Mouse (Mus musculus) heart, embryonic 15.5 days (tissue): ENCODE data around the gene Fam3b. TPM values are rescaled to one million over a fixed set of nuclear protein-coding genes. Genes with fewer than 3 reads are reported as not detected.

Experiments used
- ATAC-seq: fragments of 200-750 bp; cut with Nextera tagmentation; replicated peaks from 2 replicates; pipeline ENCODE4 v1.8.0; 2017; ENCODE audit warnings: low read depth, moderate TSS enrichment; ENCODE audit not compliant: insufficient number of reproducible peaks, insufficient read depth, low FRiP score
- H3K27ac ChIP-seq: fragments of 300-500 bp; sonication (generic); 2 replicates; pipeline ENCODE4 v1.5.1; 2015; ENCODE audit warnings: mild to moderate bottlenecking, inconsistent platforms
- H3K27me3 ChIP-seq: fragments of 300-500 bp; sonication (generic); 2 replicates; pipeline ENCODE4 v1.6.1; 2015; ENCODE audit warnings: inconsistent platforms
- H3K36me3 ChIP-seq: fragments of 300-500 bp; sonication (generic); 2 replicates; pipeline ENCODE4 v1.6.1; 2015; ENCODE audit warnings: mild to moderate bottlenecking, inconsistent platforms
- H3K4me1 ChIP-seq: fragments of 300-500 bp; sonication (generic); replicated peaks from 2 replicates; pipeline ENCODE4 v1.6.1; 2015; ENCODE audit warnings: inconsistent platforms
- H3K4me2 ChIP-seq: fragments of 300-500 bp; sonication (generic); 2 replicates; pipeline ENCODE4 v1.6.1; 2015; ENCODE audit warnings: inconsistent platforms, mild to moderate bottlenecking, moderate library complexity
- H3K4me3 ChIP-seq: fragments of 300-500 bp; sonication (generic); 2 replicates; pipeline ENCODE4 v1.5.1; 2015; ENCODE audit warnings: mild to moderate bottlenecking, inconsistent platforms
- H3K9ac ChIP-seq: fragments of 300-500 bp; sonication (generic); 2 replicates; pipeline ENCODE4 v1.6.1; 2015; ENCODE audit warnings: mild to moderate bottlenecking, inconsistent platforms
- H3K9me3 ChIP-seq: fragments of 300-500 bp; sonication (generic); replicated peaks from 2 replicates; pipeline ENCODE4 v1.6.1; 2016; ENCODE audit warnings: inconsistent platforms
- WGBS: fragments of 180-500 bp; shearing (Covaris S2); methylation state at CpG from one replicate; pipeline ENCODE4 v1.1.7; 2015; ENCODE audit warnings: mixed read lengths; 5-methylcytosine and 5-hydroxymethylcytosine counted together
- polyA plus RNA-seq: library from polyadenylated mRNA; unstranded; fragments of >200 nt; fragmentation: Nextera tagmentation; extraction: Ambion mirVana; gene quantifications from 2 replicates; pipeline ENCODE4 v1.2.1, GENCODE M21; 2015

The Fam3b gene
- polyA plus RNA-seq, 1 experiment from 2014 or later, result not detected

- Histone ChIP-seq H3K9ac (no peak overlapping the region), H3K27ac (no peak overlapping the region), H3K4me2 (no peak overlapping the region), H3K4me1 (no peaks in the 10 kb centered on the region), H3K4me3 (no peak overlapping the region), H3K36me3 (no peaks in the 10 kb centered on the region), H3K9me3 (no peaks in the 10 kb centered on the region), H3K27me3 (no peaks in the 10 kb centered on the region)
- ATAC-seq, result no peak
- WGBS, result 69% methylated on average over 3 of the region's 3 CpGs
Measured at GRCm38 (mm10) chr16:97516341-97516740, 1.7 kb upstream of the Fam3b start.

GRCm38 (mm10) chr16:97512347-97512751 lies 2.3 kb downstream of the Fam3b start:
- no peak overlapping the region for H3K4me3 ChIP-seq
- H3K9me3 ChIP-seq, result no peaks in the 10 kb centered on the region
- ATAC-seq, result peak; percentile 26; the same call in 1 of the 2 replicates
- H3K36me3 ChIP-seq, result no peaks in the 10 kb centered on the region
- no peak overlapping the region for H3K4me2 ChIP-seq
- H3K27ac ChIP-seq, result no peak overlapping the region
- no peak overlapping the region for H3K9ac ChIP-seq
- H3K4me1 ChIP-seq, result 0 out of 2 replicates have a peak, but pooled peaks cover 4% of the 10 kb centered on the region
- no peaks in the 10 kb centered on the region for H3K27me3 ChIP-seq
- 87% methylated on average over 12 of the region's 12 CpGs for WGBS

DNA sequence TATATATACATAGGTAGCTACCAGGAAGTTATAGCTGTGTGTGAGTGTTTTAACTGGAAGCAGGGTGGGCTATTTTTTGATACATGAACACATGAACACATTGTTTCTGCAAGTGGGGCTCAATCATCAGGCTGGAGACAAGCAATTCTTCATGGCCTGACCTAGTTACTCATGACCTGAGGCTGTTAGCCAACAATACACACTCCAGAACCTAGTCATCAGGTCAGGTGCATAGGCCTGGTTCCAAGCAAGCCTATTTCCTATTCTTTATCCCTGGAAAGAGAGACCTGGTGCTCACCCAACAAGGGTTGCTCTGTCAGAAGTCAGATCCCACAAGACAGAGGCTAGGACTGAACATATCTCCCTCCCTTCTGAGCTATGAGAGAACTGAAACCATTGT lies 3.1 kb downstream of the Fam3b start:
- 0 out of 2 replicates have a peak, but pooled peaks cover 4% of the 10 kb centered on the region for H3K4me1 ChIP-seq
- no peak for ATAC-seq
- no peak overlapping the region for H3K27ac ChIP-seq
- no peak overlapping the region for H3K4me3 ChIP-seq
- H3K27me3 ChIP-seq, result no peaks in the 10 kb centered on the region
- no peak overlapping the region for H3K9ac ChIP-seq
- H3K36me3 ChIP-seq, result no peaks in the 10 kb centered on the region
- no peak overlapping the region for H3K4me2 ChIP-seq
- H3K9me3 ChIP-seq, result no peaks in the 10 kb centered on the region

- H3K36me3 ChIP-seq, result no peaks in the 10 kb centered on the region
- H3K4me2 ChIP-seq, result no peak overlapping the region
- H3K4me3 ChIP-seq, result no peak overlapping the region
- 0 out of 2 replicates have a peak, but pooled peaks cover 4% of the 10 kb centered on the region for H3K4me1 ChIP-seq
- H3K9me3 ChIP-seq, result no peaks in the 10 kb centered on the region
- no peak overlapping the region for H3K9ac ChIP-seq
- ATAC-seq, result no peak
- no peak overlapping the region for H3K27ac ChIP-seq
- 46% methylated on average over 5 of the region's 5 CpGs for WGBS
- no peaks in the 10 kb centered on the region for H3K27me3 ChIP-seq
Measured at GRCm38 (mm10) chr16:97510849-97511248, 3.8 kb downstream of the Fam3b start.

DNA sequence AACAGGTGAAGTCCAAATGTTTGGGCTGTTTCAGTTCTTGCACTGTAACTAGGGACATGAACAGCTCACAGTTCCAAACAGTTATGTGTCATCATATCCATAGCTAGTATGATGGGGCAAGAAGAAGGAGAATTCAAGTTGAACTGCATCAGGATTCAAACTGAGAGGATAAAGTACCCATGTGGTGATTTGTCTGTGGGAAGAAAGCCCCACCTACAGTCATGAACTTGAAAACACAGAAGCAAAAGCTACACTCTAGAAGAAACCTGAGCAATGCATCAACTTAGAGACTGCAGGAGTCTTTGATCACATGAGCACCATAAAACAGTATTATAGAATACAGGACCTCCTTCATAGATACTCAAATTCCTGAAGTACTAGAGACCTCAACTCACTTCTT lies 6.8 kb downstream of the Fam3b start:
- Histone ChIP-seq H3K4me3 (no peak overlapping the region), H3K36me3 (no peaks in the 10 kb centered on the region), H3K9ac (no peak overlapping the region), H3K4me2 (no peak overlapping the region), H3K9me3 (no peaks in the 10 kb centered on the region), H3K4me1 (0 out of 2 replicates have a peak, but pooled peaks cover 4% of the 10 kb centered on the region), H3K27ac (no peak overlapping the region), H3K27me3 (no peaks in the 10 kb centered on the region)
- ATAC-seq, result no peak

DNA sequence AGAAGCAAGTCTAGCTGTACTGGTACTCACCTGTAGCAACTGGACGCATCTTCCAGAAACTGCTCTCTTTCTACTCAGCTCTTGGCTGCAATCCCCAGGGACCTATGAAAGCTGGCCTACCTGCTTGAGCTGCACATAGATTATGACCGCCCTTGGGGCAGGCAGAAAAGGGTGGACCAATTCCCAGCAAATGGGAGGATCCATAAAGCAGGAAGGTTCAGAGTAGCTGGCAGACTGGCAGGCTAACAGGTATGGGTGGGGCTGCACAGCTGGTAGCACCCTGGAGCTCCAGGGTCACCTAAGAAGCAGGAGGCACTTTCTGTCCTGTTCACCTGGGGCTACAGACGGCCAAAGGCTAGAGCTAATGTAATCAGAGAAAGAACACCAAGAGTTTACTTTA lies 9.8 kb downstream of the Fam3b start:
- Histone ChIP-seq H3K9ac (no peak overlapping the region), H3K27me3 (no peaks in the 10 kb centered on the region), H3K4me3 (no peak overlapping the region), H3K36me3 (no peaks in the 10 kb centered on the region), H3K9me3 (no peaks in the 10 kb centered on the region), H3K4me2 (no peak overlapping the region), H3K27ac (no peak overlapping the region), H3K4me1 (no peaks in the 10 kb centered on the region)
- no peak for ATAC-seq
- WGBS, result 74% methylated on average over 3 of the region's 3 CpGs

DNA sequence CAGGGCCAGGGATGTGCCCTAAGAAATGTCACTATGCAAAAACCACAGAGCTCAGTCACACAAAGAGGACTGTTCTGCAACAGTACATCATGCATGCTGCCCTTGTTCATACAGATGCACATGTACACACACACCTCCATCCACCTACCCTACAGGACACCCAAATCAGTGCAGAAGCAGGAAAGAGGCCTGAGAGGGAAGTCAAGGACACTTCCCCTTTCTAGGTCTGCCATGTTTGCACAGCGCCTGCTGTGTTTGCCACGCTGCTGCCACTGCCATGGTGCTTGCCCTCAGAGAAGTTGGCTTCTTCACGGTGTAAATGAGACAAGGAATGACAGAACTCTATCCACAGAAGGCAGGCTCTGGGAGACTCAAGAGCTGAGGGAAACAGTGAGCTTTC lies 10.8 kb downstream of the Fam3b start:
- Histone ChIP-seq H3K4me3 (no peak overlapping the region), H3K9ac (no peak overlapping the region), H3K27me3 (no peaks in the 10 kb centered on the region), H3K36me3 (no peaks in the 10 kb centered on the region), H3K4me2 (no peak overlapping the region), H3K9me3 (no peaks in the 10 kb centered on the region), H3K4me1 (no peaks in the 10 kb centered on the region), H3K27ac (no peak overlapping the region)
- 76% methylated on average over 3 of the region's 3 CpGs for WGBS
- no peak for ATAC-seq

GRCm38 (mm10) chr16:97500901-97501300 lies 13.7 kb downstream of the Fam3b start:
- Histone ChIP-seq H3K27ac (no peak overlapping the region), H3K36me3 (no peaks in the 10 kb centered on the region), H3K4me2 (no peak overlapping the region), H3K27me3 (no peaks in the 10 kb centered on the region), H3K9ac (no peak overlapping the region), H3K4me3 (no peak overlapping the region), H3K4me1 (no peaks in the 10 kb centered on the region), H3K9me3 (no peaks in the 10 kb centered on the region)
- 73% methylated on average over 7 of the region's 7 CpGs for WGBS
- no peak for ATAC-seq

GRCm38 (mm10) chr16:97499450-97499849 lies 15.2 kb downstream of the Fam3b start:
- H3K9ac ChIP-seq, result no peak overlapping the region
- H3K4me2 ChIP-seq, result no peak overlapping the region
- WGBS, result 86% methylated on average over 7 of the region's 7 CpGs
- no peak overlapping the region for H3K27ac ChIP-seq
- H3K27me3 ChIP-seq, result no peaks in the 10 kb centered on the region
- no peak overlapping the region for H3K4me3 ChIP-seq
- no peaks in the 10 kb centered on the region for H3K36me3 ChIP-seq
- H3K9me3 ChIP-seq, result no peaks in the 10 kb centered on the region
- no peaks in the 10 kb centered on the region for H3K4me1 ChIP-seq
- ATAC-seq, result no peak

DNA sequence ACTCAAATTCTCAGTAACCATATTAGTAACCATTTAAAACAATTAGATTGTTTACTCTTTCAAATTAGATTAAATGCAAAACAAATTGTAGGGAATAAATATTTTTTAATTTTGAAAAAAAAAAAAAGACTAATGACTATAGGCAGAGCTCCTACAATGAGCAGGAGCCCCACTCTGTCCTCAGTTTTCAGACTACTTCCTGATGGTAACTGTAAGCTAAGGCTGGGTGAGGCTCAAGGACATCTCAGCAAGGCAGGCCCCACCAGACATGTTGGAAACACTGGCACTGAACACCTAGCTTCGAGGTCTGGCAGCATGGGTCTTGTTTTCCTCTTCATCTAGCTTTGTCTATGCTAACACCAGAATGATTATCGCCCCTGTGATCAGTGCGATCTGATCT lies 16.5 kb downstream of the Fam3b start:
- H3K9me3 ChIP-seq, result no peaks in the 10 kb centered on the region
- no peak for ATAC-seq
- H3K4me3 ChIP-seq, result no peak overlapping the region
- no peak overlapping the region for H3K27ac ChIP-seq
- H3K36me3 ChIP-seq, result no peaks in the 10 kb centered on the region
- H3K4me1 ChIP-seq, result no peaks in the 10 kb centered on the region
- WGBS, result 83% methylated on average over 3 of the region's 3 CpGs
- no peak overlapping the region for H3K4me2 ChIP-seq
- H3K9ac ChIP-seq, result no peak overlapping the region
- H3K27me3 ChIP-seq, result no peaks in the 10 kb centered on the region

DNA sequence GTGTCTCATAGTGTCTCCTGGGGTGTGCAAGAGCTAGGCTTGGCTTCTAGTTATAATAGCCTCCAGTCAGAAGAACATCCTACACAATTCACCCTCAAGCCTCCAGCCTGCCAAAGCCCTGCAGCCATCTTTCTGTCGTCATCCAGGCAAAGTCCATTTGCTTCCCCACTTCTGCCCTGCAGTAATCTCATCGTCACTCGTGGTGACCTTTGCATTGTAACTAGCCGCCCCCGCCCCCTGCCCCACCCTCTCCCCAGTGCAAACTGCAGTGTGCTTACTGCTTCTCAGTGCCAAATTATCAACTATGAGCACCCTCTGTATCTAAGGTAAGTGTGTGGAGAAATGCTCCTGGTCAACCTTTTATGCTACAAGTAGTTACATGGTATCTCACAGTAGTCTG lies 16.9 kb downstream of the Fam3b start:
- 45% methylated on average over 5 of the region's 5 CpGs for WGBS
- Histone ChIP-seq H3K27ac (no peak overlapping the region), H3K9ac (no peak overlapping the region), H3K36me3 (no peaks in the 10 kb centered on the region), H3K9me3 (no peaks in the 10 kb centered on the region), H3K27me3 (no peaks in the 10 kb centered on the region), H3K4me1 (no peaks in the 10 kb centered on the region), H3K4me3 (no peak overlapping the region), H3K4me2 (no peak overlapping the region)
- ATAC-seq, result no peak

DNA sequence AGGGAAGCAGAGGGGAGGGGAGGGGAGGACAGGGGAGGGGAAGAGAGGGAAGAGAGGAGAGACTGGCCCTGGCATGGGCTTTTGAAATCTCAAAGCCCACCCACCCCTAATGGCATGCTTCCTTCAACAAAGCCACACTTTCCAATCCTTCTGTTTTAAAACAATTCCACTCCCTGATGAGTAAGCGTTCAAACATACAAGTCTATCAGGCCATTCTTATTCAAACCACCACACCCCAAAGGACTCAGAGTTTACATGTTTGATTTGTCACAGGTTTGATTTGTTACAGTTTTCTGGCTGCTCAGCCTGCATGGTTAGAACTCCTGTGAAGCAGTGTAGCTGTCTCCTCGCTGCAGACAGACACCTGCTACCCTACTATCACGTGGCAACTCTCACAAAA lies 18.6 kb downstream of the Fam3b start:
- WGBS, result 60% methylated on average over 3 of the region's 3 CpGs
- H3K9ac ChIP-seq, result no peak overlapping the region
- no peak for ATAC-seq

More for the DNA sequence above, 18.6 kb downstream of the Fam3b start:
- Histone ChIP-seq H3K27ac (no peak overlapping the region), H3K4me2 (no peak overlapping the region), H3K4me1 (no peaks in the 10 kb centered on the region), H3K27me3 (no peaks in the 10 kb centered on the region), H3K4me3 (no peak overlapping the region), H3K36me3 (no peaks in the 10 kb centered on the region), H3K9me3 (no peaks in the 10 kb centered on the region)
